Mouse (Mus musculus): ENCODE measurements around the gene Zfp84.
A peak's percentile ranks its signal among the peaks of the same experiment; 100 is the strongest.

DNA sequence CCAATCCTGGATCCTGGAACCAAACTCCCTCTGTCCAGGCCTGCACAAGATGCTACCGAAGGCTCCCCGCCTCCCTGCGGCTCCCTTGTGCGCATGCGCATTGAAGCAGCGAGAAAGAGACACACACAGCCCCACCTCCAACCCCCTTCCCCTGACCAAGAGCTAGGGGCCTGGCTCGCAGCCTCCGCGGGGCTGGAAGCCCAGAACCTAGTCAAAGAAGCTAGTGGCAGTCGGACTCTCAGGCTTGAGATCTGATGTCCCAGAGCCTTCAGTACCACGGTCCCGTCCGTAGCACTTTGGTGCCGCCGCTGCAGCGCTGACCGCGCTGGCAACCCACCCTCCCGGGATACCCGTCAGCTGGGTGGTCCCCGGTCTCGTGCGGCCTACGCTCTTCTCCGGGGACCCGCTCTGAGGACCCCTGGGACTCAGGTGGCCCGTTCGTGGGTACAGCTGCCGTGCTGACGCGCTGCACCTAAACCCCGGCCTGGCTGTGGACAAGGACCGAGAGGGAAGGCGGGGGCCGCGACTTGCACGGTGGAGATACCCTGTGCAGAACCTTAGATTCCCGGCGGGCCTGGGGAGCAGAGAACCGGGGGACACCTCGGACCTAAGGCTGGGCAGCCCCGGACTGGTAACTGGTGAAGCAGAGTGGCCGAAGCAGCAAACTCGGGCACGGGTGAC lies 15.7 kb downstream of the Zfp84 start, which contains the start of gene Zfp30:
- TF ChIP-seq CTCF (IDR thresholded peaks at IDR 0.05; ENCODE audit: borderline replicate concordance, control insufficient read depth, extremely low read depth, insufficient read depth, low read length, poor library complexity) (peak; percentile 5; the same call in 1 of the 2 replicates), POLR2A (IDR thresholded peaks at IDR 0.05; ENCODE audit: control insufficient read depth, extremely low read depth, insufficient read depth, low read length, poor library complexity) (no peak)
